Mouse (Mus musculus): ENCODE measurements around the gene Anapc11. TPM values are rescaled to one million over a fixed set of nuclear protein-coding genes. Genes with fewer than 3 reads are reported as not detected.
A peak's percentile ranks its signal among the peaks of the same experiment; 100 is the strongest.

The Anapc11 gene
- polyA plus RNA-seq (2015; fragmentation: Nextera tagmentation; extraction: Ambion mirVana): 194 and 203 TPM in 2 replicates

GRCm38 (mm10) chr11:120598283-120598989 lies at the start of gene Anapc11, which contains the start of gene Alyref:
Anapc11 (plus strand) TSS chr11:120598421.
Alyref (minus strand) TSS chr11:120598365.
- Histone ChIP-seq H3K4me3 (ENCODE audit: low read length) (peak within 1 kb of the TSS; percentile 98), H3K9ac (ENCODE audit: low read depth, low read length) (peak within 1 kb of the TSS; percentile 98), H3K27ac (ENCODE audit: low read depth, low read length) (peak within 1 kb of the TSS; percentile 89), H3K36me3 (ENCODE audit: control insufficient read depth, insufficient read depth, low read length) (peaks cover 35% of the 10 kb centered on the region), H3K27me3 (replicated peaks; ENCODE audit: control insufficient read depth, insufficient read depth, low read length) (no peaks in the 10 kb centered on the region), H3K4me1 (ENCODE audit: control insufficient read depth, insufficient read depth, low read depth, low read length) (peaks cover 16% of the 10 kb centered on the region), H3K4me2 (ENCODE audit: low read length) (peak within 1 kb of the TSS; percentile 99), H3K9me3 (ENCODE audit: control insufficient read depth, low read length) (no peaks in the 10 kb centered on the region)
- WGBS: under 1% methylated on average over 88 of the region's 88 CpGs
- peak; percentile 99 for ATAC-seq

DNA sequence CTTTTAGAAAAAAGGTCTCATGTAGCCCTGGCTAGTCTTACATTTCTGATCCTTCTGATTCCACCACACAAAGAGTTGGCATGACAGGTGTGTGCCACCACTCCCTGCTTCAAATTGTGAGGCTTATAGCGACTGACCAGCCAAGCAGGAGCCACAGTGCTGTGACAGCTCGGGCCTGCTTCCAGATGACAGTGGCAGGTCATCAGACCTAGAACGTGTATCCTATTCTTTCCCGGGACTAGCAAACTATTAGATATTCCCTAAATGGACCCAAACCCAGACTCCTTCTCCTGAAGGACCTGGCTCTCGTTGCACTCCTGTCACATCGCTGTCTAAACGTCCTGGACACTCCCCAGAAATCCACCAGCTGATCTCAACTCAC lies 49.4 kb upstream of the Anapc11 start:
- peak overlapping the region; percentile 71 for H3K4me3 ChIP-seq (ENCODE audit: low read length)
- 30% methylated on average over 7 of the region's 7 CpGs for WGBS
- H3K36me3 ChIP-seq (ENCODE audit: control insufficient read depth, insufficient read depth, low read length): peaks cover 7% of the 10 kb centered on the region; the same call in 1 of the 2 replicates
- H3K9ac ChIP-seq (ENCODE audit: low read depth, low read length): peak overlapping the region; percentile 87
- no peaks in the 10 kb centered on the region for H3K9me3 ChIP-seq (ENCODE audit: control insufficient read depth, low read length)
- H3K27ac ChIP-seq (ENCODE audit: low read depth, low read length): peak overlapping the region; percentile 90
- H3K27me3 ChIP-seq (replicated peaks; ENCODE audit: control insufficient read depth, insufficient read depth, low read length): no peaks in the 10 kb centered on the region
- peaks cover 20% of the 10 kb centered on the region for H3K4me1 ChIP-seq (ENCODE audit: control insufficient read depth, insufficient read depth, low read depth, low read length)
- no peak for ATAC-seq
- H3K4me2 ChIP-seq (ENCODE audit: low read length): peak overlapping the region; percentile 68

- WGBS: under 1% methylated on average over 49 of the region's 87 CpGs
- H3K4me2 ChIP-seq (ENCODE audit: low read length): peak within 1 kb of the TSS; percentile 68
- H3K4me1 ChIP-seq (ENCODE audit: control insufficient read depth, insufficient read depth, low read depth, low read length): peaks cover 20% of the 10 kb centered on the region
- H3K27ac ChIP-seq (ENCODE audit: low read depth, low read length): peak within 1 kb of the TSS; percentile 90
- H3K9ac ChIP-seq (ENCODE audit: low read depth, low read length): peak within 1 kb of the TSS; percentile 87
- H3K36me3 ChIP-seq (ENCODE audit: control insufficient read depth, insufficient read depth, low read length): peaks cover 2% of the 10 kb centered on the region; the same call in 1 of the 2 replicates
- ATAC-seq: peak; percentile 94
- no peaks in the 10 kb centered on the region for H3K9me3 ChIP-seq (ENCODE audit: control insufficient read depth, low read length)
- H3K4me3 ChIP-seq (ENCODE audit: low read length): peak within 1 kb of the TSS; percentile 71
- H3K27me3 ChIP-seq (replicated peaks; ENCODE audit: control insufficient read depth, insufficient read depth, low read length): no peaks in the 10 kb centered on the region
These were observed 48.9 kb upstream of the Anapc11 start, which contains the start of gene Mcrip1 for GRCm38 (mm10) chr11:120549168-120549945. Mcrip1 (minus strand) TSS chr11:120549727.

GRCm38 (mm10) chr11:120549986-120550809 lies 48.0 kb upstream of the Anapc11 start:
- peak overlapping the region; percentile 90 for H3K27ac ChIP-seq (ENCODE audit: low read depth, low read length)
- peaks cover 20% of the 10 kb centered on the region for H3K4me1 ChIP-seq (ENCODE audit: control insufficient read depth, insufficient read depth, low read depth, low read length)
- ATAC-seq: peak; percentile 1; the same call in 1 of the 2 replicates
- peak overlapping the region; percentile 87 for H3K9ac ChIP-seq (ENCODE audit: low read depth, low read length)
- WGBS: 74% methylated on average over 11 of the region's 11 CpGs
- H3K4me3 ChIP-seq (ENCODE audit: low read length): peak overlapping the region; percentile 71
- H3K4me2 ChIP-seq (ENCODE audit: low read length): peak overlapping the region; percentile 68
- no peaks in the 10 kb centered on the region for H3K27me3 ChIP-seq (replicated peaks; ENCODE audit: control insufficient read depth, insufficient read depth, low read length)
- no peaks in the 10 kb centered on the region for H3K36me3 ChIP-seq (ENCODE audit: control insufficient read depth, insufficient read depth, low read length)
- H3K9me3 ChIP-seq (ENCODE audit: control insufficient read depth, low read length): no peaks in the 10 kb centered on the region

- WGBS: 93% methylated on average over 28 of the region's 28 CpGs
- peak within 1 kb of the TSS; percentile 90 for H3K27ac ChIP-seq (ENCODE audit: low read depth, low read length)
- no peaks in the 10 kb centered on the region for H3K27me3 ChIP-seq (replicated peaks; ENCODE audit: control insufficient read depth, insufficient read depth, low read length)
- H3K4me3 ChIP-seq (ENCODE audit: low read length): peak within 1 kb of the TSS; percentile 71
- no peaks in the 10 kb centered on the region for H3K36me3 ChIP-seq (ENCODE audit: control insufficient read depth, insufficient read depth, low read length)
- H3K9me3 ChIP-seq (ENCODE audit: control insufficient read depth, low read length): no peaks in the 10 kb centered on the region
- H3K4me1 ChIP-seq (ENCODE audit: control insufficient read depth, insufficient read depth, low read depth, low read length): peaks cover 20% of the 10 kb centered on the region
- peak within 1 kb of the TSS; percentile 68 for H3K4me2 ChIP-seq (ENCODE audit: low read length)
- peak within 1 kb of the TSS; percentile 87 for H3K9ac ChIP-seq (ENCODE audit: low read depth, low read length)
- ATAC-seq: no peak
These were observed 47.3 kb upstream of the Anapc11 start, which contains the start of gene Ppp1r27 for GRCm38 (mm10) chr11:120550810-120551440. Ppp1r27 (minus strand) TSS chr11:120551132.

GRCm38 (mm10) chr11:120552736-120553135 lies 45.5 kb upstream of the Anapc11 start:
- no peak overlapping the region for H3K27ac ChIP-seq (ENCODE audit: low read depth, low read length)
- H3K27me3 ChIP-seq (replicated peaks; ENCODE audit: control insufficient read depth, insufficient read depth, low read length): no peaks in the 10 kb centered on the region
- WGBS: 83% methylated on average over 5 of the region's 5 CpGs
- no peak for ATAC-seq
- no peaks in the 10 kb centered on the region for H3K36me3 ChIP-seq (ENCODE audit: control insufficient read depth, insufficient read depth, low read length)
- H3K4me1 ChIP-seq (ENCODE audit: control insufficient read depth, insufficient read depth, low read depth, low read length): peaks cover 18% of the 10 kb centered on the region
- no peak overlapping the region for H3K9ac ChIP-seq (ENCODE audit: low read depth, low read length)
- no peak overlapping the region for H3K4me3 ChIP-seq (ENCODE audit: low read length)
- no peaks in the 10 kb centered on the region for H3K9me3 ChIP-seq (ENCODE audit: control insufficient read depth, low read length)
- no peak overlapping the region for H3K4me2 ChIP-seq (ENCODE audit: low read length)

GRCm38 (mm10) chr11:120554834-120555233 lies 43.4 kb upstream of the Anapc11 start:
- H3K4me2 ChIP-seq (ENCODE audit: low read length): no peak overlapping the region
- H3K27ac ChIP-seq (ENCODE audit: low read depth, low read length): no peak overlapping the region
- ATAC-seq: no peak
- H3K27me3 ChIP-seq (replicated peaks; ENCODE audit: control insufficient read depth, insufficient read depth, low read length): no peaks in the 10 kb centered on the region
- WGBS: 86% methylated on average over 7 of the region's 7 CpGs
- peaks cover 5% of the 10 kb centered on the region; the same call in 1 of the 2 replicates for H3K36me3 ChIP-seq (ENCODE audit: control insufficient read depth, insufficient read depth, low read length)
- H3K9ac ChIP-seq (ENCODE audit: low read depth, low read length): no peak overlapping the region
- H3K9me3 ChIP-seq (ENCODE audit: control insufficient read depth, low read length): no peaks in the 10 kb centered on the region
- peaks cover 6% of the 10 kb centered on the region for H3K4me1 ChIP-seq (ENCODE audit: control insufficient read depth, insufficient read depth, low read depth, low read length)
- H3K4me3 ChIP-seq (ENCODE audit: low read length): no peak overlapping the region

DNA sequence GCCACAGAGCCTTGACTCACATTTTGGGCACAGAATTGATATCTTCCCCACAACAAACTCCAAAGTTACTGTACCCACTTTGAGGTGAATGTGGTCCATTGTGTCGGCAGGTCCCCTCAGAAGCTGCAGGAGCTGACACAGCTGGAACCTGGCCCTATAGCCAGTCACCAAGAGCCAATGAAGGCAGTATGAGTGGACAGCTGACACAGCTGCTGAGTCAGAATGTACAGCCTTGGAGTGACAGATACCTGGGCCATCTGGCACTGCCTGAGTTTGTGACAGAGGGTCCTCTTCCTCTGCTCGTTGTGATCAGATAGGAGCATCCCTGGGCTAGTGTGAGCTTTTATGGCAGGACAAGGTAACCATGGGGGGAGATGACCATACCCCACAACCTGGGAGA lies 43.0 kb upstream of the Anapc11 start:
- H3K4me3 ChIP-seq (ENCODE audit: low read length): no peak overlapping the region
- no peaks in the 10 kb centered on the region for H3K9me3 ChIP-seq (ENCODE audit: control insufficient read depth, low read length)
- no peak overlapping the region for H3K4me2 ChIP-seq (ENCODE audit: low read length)
- no peak overlapping the region for H3K27ac ChIP-seq (ENCODE audit: low read depth, low read length)
- no peak for ATAC-seq
- WGBS: 86% methylated on average over 2 of the region's 2 CpGs
- H3K4me1 ChIP-seq (ENCODE audit: control insufficient read depth, insufficient read depth, low read depth, low read length): peaks cover 2% of the 10 kb centered on the region
- H3K9ac ChIP-seq (ENCODE audit: low read depth, low read length): no peak overlapping the region
- no peaks in the 10 kb centered on the region for H3K27me3 ChIP-seq (replicated peaks; ENCODE audit: control insufficient read depth, insufficient read depth, low read length)
- peaks cover 9% of the 10 kb centered on the region; the same call in 1 of the 2 replicates for H3K36me3 ChIP-seq (ENCODE audit: control insufficient read depth, insufficient read depth, low read length)
